Mouse (Mus musculus) kidney, adult 2 months (tissue): ENCODE measurements at regions not wholly inside any gene's neighbourhood (a gene's known extent, or its start where the extent isn't known, plus 50 kb on each side); places are given as distances from the start of the nearest gene placed in this dataset.
"Not testable (repeated sequence)": the region's sequence is repeated elsewhere in the genome, so short reads cannot be mapped to it uniquely, and the experiment has no call there.

Experiments used
- DNase-seq: peaks from one replicate; pipeline ENCODE4 v3.0.0; 2021
- H3K27ac ChIP-seq: fragments of 200-500 bp; 2 replicates; pipeline ENCODE4 v1.5.1; 2012; ENCODE audit warnings: low read depth, low read length, control low read depth, inconsistent platforms; ENCODE audit not compliant: insufficient read depth
- H3K27me3 ChIP-seq: fragments of 200-500 bp; replicated peaks from 2 replicates; pipeline ENCODE4 v1.6.1; 2012; ENCODE audit warnings: mild to moderate bottlenecking, moderate library complexity, low read length, inconsistent platforms; ENCODE audit not compliant: control insufficient read depth, insufficient read depth
- H3K36me3 ChIP-seq: fragments of 200-500 bp; 2 replicates; pipeline ENCODE4 v1.6.1; 2012; ENCODE audit warnings: mild to moderate bottlenecking, moderate library complexity, low read length, inconsistent platforms; ENCODE audit not compliant: control insufficient read depth, insufficient read depth
- H3K4me1 ChIP-seq: fragments of 200-500 bp; 2 replicates; pipeline ENCODE4 v1.6.1; 2011; ENCODE audit warnings: low read length; ENCODE audit not compliant: control insufficient read depth, insufficient read depth
- H3K4me3 ChIP-seq: fragments of 200-500 bp; 2 replicates; pipeline ENCODE4 v1.5.1; 2011; ENCODE audit warnings: mild to moderate bottlenecking, low read depth, low read length, control low read depth; ENCODE audit not compliant: insufficient read depth
- CTCF ChIP-seq: fragments of 200-500 bp; conservative IDR thresholded peaks from 2 replicates; pipeline ENCODE4 v1.5.1; 2011; ENCODE audit warnings: low read depth, mild to moderate bottlenecking, control low read depth, low read length, moderate library complexity, mixed read lengths; ENCODE audit not compliant: insufficient read depth, insufficient read length
- POLR2A ChIP-seq: fragments of 200-500 bp; IDR thresholded peaks from one replicate; pipeline ENCODE4 v1.6.1; 2011; ENCODE audit warnings: low read depth, low read length, control low read depth
- WGBS: fragments of 180-500 bp; shearing (Covaris S2); methylation state at CpG from one replicate; pipeline ENCODE4 v1.1.7; 2018; 5-methylcytosine and 5-hydroxymethylcytosine counted together

- TF ChIP-seq POLR2A (no peak), CTCF (no peak)
- DNase-seq = no peak
- 83% methylated on average over 11 of the region's 11 CpGs for WGBS
- Histone ChIP-seq H3K4me3 (no peak overlapping the region), H3K36me3 (no peaks in the 10 kb centered on the region), H3K27me3 (no peaks in the 10 kb centered on the region), H3K27ac (no peak overlapping the region), H3K4me1 (no peaks in the 10 kb centered on the region)
These were observed 129.9 kb upstream of the Fam3c start for GRCm38 (mm10) chr6:22485828-22486518.

DNA sequence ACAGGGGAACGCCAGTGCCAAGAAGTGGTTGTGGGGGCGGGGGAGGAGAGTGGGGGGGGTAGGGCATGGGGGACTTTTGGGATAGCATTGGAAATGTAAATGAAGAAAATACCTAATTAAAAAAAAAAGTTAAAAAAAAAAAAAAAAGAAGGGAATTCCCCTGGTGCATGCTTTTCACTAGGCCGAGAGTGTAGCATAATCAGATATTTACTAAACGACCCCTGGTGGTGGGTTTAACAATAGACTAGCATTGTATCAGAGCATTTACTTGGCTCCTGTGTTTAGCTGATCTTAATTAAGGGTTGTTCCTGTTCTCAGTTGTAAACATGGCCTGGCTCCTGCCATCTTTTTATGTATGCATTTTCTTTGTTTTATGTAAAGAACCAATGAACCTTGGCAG, 126.2 kb upstream of the Fam3c start:
- not testable (repeated sequence) for H3K27me3 ChIP-seq, H3K4me1 ChIP-seq, H3K4me3 ChIP-seq, H3K27ac ChIP-seq, H3K36me3 ChIP-seq, DNase-seq
- WGBS = 85% methylated on average over 4 of the region's 4 CpGs

GRCm38 (mm10) chr6:22474604-22475003, 118.6 kb upstream of the Fam3c start:
- no peaks in the 10 kb centered on the region for H3K4me1 ChIP-seq
- TF ChIP-seq POLR2A (no peak), CTCF (no peak)
- 73% methylated on average over 4 of the region's 4 CpGs for WGBS
- H3K4me3 ChIP-seq = no peak overlapping the region
- no peak overlapping the region for H3K27ac ChIP-seq
- no peaks in the 10 kb centered on the region for H3K27me3 ChIP-seq
- no peaks in the 10 kb centered on the region for H3K36me3 ChIP-seq
- DNase-seq = no peak

- WGBS = 74% methylated on average over 2 of the region's 2 CpGs
- TF ChIP-seq POLR2A = no peak
- no peak for TF ChIP-seq CTCF
- Histone ChIP-seq H3K36me3 (no peaks in the 10 kb centered on the region), H3K4me3 (no peak overlapping the region), H3K27ac (no peak overlapping the region), H3K27me3 (no peaks in the 10 kb centered on the region), H3K4me1 (no peaks in the 10 kb centered on the region)
- no peak for DNase-seq
These were observed 118.0 kb upstream of the Fam3c start for GRCm38 (mm10) chr6:22474011-22474410.

DNA sequence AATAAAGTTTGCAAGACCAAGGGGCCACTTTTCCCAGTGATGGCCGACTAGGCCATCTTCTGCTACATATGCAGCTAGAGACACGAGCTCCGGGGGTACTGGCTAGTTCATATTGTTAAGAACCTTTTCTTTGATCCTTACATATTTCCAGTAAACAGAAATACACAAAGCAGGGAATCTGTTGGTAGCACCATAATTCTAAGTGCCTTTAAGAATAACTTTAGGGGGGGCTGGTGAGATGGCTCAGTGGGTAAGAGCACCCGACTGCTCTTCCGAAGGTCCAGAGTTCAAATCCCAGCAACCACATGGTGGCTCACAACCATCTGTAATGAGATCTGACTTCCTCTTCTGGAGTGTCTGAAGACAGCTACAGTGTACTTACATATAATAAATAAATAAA, 116.4 kb upstream of the Fam3c start:
- 79% methylated on average over 5 of the region's 5 CpGs for WGBS
- H3K36me3 ChIP-seq, H3K27me3 ChIP-seq, H3K27ac ChIP-seq, DNase-seq, H3K4me1 ChIP-seq, H3K4me3 ChIP-seq: not testable (repeated sequence)

GRCm38 (mm10) chr6:22467334-22467993, 111.4 kb upstream of the Fam3c start:
- no peak for TF ChIP-seq CTCF
- no peak for TF ChIP-seq POLR2A
- WGBS = 80% methylated on average over 11 of the region's 11 CpGs
- H3K4me1 ChIP-seq = no peaks in the 10 kb centered on the region
- no peak overlapping the region for H3K27ac ChIP-seq
- H3K36me3 ChIP-seq = no peaks in the 10 kb centered on the region
- no peaks in the 10 kb centered on the region for H3K27me3 ChIP-seq
- H3K4me3 ChIP-seq = no peak overlapping the region
- no peak for DNase-seq

- H3K4me1 ChIP-seq = no peaks in the 10 kb centered on the region
- 96% methylated on average over 1 of the region's 1 CpGs for WGBS
- H3K36me3 ChIP-seq = no peaks in the 10 kb centered on the region
- TF ChIP-seq CTCF = no peak
- no peak for TF ChIP-seq POLR2A
- DNase-seq = no peak
- no peak overlapping the region for H3K4me3 ChIP-seq
- H3K27me3 ChIP-seq = no peaks in the 10 kb centered on the region
- H3K27ac ChIP-seq = no peak overlapping the region
These were observed 109.9 kb upstream of the Fam3c start for GRCm38 (mm10) chr6:22465926-22466325.
